Mouse (Mus musculus): ENCODE results near the gene Cd151. TPM values are rescaled to one million over a fixed set of nuclear protein-coding genes. Genes with fewer than 3 reads are reported as not detected.

Cd151 gene
- polyA plus RNA-seq, 1 experiment from 2014 or later, result 5.0 TPM

DNA sequence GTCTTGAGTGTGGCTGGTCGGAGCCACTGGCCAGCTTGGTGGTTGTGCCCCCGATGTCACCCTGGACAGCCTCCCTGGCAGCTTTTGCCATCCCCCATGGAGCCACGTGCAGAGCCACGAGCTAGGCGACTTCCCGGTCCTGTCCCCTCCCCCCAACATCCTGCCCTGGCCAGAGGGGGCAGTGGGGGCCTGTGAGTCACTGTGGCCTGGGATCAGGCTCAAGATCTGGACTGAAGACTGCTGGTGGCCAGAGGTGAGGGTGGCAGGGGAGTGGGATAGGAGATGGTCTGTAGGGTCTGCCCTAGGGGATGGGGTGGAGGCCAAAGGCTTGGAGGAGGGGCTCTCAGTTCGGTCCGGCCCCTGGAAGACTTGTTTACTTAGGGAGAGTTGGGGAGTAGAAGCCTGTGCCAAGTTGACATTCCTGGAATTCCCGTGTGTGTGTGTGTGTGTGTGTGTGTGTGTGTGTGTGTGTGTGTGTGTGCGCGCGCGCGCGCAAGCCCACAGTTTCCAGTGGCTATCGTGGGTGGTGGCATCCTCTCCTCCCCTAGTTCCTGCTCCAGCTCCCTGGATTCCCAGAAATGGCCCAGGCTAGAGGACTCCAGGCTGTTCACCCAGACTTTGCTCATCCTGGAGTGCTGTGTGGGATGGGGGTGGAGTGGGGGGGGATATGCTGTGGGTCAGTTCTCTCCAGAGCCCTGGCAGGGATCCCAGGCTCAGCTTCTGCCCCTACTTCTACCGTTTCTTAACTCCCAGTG is 9.2 kb downstream of the Cd151 start:
- under 1% methylated on average over 17 of the region's 17 CpGs for WGBS (ENCODE audit: insufficient replicate concordance)
- H3K27ac ChIP-seq (replicated peaks), result peak overlapping the region; percentile 91
- peak overlapping the region; percentile 81 for H3K9ac ChIP-seq
- ATAC-seq (ENCODE audit: insufficient read depth), result peak; percentile 43
- H3K4me2 ChIP-seq, result peak overlapping the region; percentile 99
- no peaks in the 10 kb centered on the region for H3K9me3 ChIP-seq (replicated peaks)
- peaks cover 12% of the 10 kb centered on the region for H3K27me3 ChIP-seq
- peaks cover 70% of the 10 kb centered on the region for H3K4me1 ChIP-seq (replicated peaks)
- peak overlapping the region; percentile 74 for H3K4me3 ChIP-seq (replicated peaks)
- H3K36me3 ChIP-seq (replicated peaks), result peaks cover 18% of the 10 kb centered on the region

DNA sequence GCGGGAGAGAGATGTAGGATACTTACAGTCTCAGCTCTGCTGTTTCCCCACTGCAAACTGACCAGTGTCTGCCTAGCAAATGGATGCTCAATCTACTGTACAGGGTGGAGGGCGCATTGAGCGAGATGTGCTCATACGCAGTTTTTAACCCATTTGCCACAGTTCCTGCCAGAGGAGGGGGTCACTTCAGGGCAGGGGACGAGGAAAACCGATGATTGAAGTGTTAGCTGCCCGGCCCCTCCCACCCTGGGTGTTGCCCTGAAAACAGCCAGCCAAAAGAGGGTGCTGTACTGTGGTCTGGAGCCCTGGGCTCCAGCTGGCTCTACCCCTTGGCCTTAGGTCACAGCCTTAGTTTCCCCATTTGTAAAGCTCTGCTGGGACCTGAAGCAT is 9.8 kb downstream of the Cd151 start:
- peaks cover 75% of the 10 kb centered on the region for H3K4me1 ChIP-seq (replicated peaks)
- ATAC-seq (ENCODE audit: insufficient read depth), result peak; percentile 6; the same call in 1 of the 2 replicates
- WGBS (ENCODE audit: insufficient replicate concordance), result 3% methylated on average over 7 of the region's 7 CpGs

DNA sequence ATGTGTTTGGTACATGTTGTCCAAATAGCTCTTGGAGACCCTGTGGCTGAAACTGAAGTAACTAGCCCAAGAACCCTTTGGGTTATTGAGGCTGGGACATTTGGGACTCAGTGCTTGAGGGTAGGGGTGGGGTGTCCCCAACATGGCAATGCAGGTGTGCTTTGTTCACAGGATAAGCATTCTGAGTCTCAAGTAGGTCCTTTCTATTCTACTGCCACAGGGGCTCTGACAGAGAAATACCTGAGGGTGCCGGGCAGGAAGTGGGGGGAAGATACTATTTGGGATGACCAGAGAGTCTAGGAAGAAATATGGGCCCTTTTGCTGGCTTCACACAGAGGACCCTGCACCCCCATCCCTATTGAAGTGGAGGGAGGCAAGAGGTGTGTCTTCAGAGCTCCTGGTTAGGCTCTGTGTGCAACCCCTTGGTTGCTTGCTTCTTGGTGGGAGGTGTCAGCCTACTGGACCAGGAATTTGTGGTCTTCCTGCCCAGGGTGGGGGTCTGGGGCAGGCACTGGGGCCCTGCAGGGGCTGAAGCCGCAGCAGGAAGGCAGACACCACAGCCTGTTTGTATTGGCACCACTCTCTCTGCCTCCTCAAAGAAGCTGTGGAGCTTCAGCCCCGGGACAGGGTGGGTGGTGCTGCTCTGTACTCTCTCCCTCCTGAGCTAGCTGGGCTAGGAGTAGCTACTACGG is 10.5 kb downstream of the Cd151 start:
- Histone ChIP-seq H3K4me1 (replicated peaks) (peaks cover 77% of the 10 kb centered on the region), H3K27me3 (peaks cover 25% of the 10 kb centered on the region), H3K27ac (replicated peaks) (peak overlapping the region; percentile 91), H3K9me3 (replicated peaks) (no peaks in the 10 kb centered on the region), H3K4me2 (peak overlapping the region; percentile 99), H3K36me3 (replicated peaks) (peaks cover 6% of the 10 kb centered on the region), H3K4me3 (replicated peaks) (no peak overlapping the region), H3K9ac (no peak overlapping the region)
- no peak for ATAC-seq (ENCODE audit: insufficient read depth)
- 14% methylated on average over 4 of the region's 4 CpGs for WGBS (ENCODE audit: insufficient replicate concordance)

More for the DNA sequence above, 9.8 kb downstream of the Cd151 start:
- Histone ChIP-seq H3K36me3 (replicated peaks) (peaks cover 13% of the 10 kb centered on the region), H3K4me3 (replicated peaks) (peak overlapping the region; percentile 74), H3K9me3 (replicated peaks) (no peaks in the 10 kb centered on the region), H3K4me2 (peak overlapping the region; percentile 99), H3K27ac (replicated peaks) (peak overlapping the region; percentile 91), H3K27me3 (peaks cover 17% of the 10 kb centered on the region), H3K9ac (no peak overlapping the region)

DNA sequence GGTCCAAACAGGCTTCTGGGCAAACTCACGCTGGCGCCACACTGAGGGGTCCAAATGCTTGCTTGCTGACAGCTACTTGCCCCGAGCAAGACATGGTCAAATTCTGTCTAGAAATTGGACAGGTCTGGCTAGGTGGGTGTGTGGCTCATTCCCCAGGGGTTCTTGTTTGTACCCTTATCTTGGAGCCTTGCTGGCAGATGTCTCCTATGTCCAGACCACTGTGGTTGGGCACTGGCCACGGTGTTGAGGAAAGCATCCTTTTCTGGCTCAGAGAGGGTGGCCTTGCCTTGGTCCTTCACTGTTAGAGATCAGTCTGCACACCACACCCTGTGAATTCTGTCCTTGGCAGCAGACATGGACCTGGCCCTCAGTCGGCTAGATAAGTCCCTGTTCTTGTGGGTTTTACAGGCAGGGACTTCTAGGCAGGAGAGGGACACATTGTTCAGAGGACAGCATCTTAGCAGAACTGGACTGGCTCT is 11.1 kb downstream of the Cd151 start:
- Histone ChIP-seq H3K27ac (replicated peaks) (peak overlapping the region; percentile 91; the same call in 1 of the 2 replicates), H3K27me3 (peaks cover 31% of the 10 kb centered on the region), H3K36me3 (replicated peaks) (0 out of 2 replicates have a peak, but pooled peaks cover 2% of the 10 kb centered on the region), H3K4me1 (replicated peaks) (peaks cover 75% of the 10 kb centered on the region), H3K9ac (no peak overlapping the region), H3K4me3 (replicated peaks) (no peak overlapping the region), H3K9me3 (replicated peaks) (no peaks in the 10 kb centered on the region), H3K4me2 (peak overlapping the region; percentile 99; the same call in 1 of the 2 replicates)
- no peak for ATAC-seq (ENCODE audit: insufficient read depth)
- WGBS (ENCODE audit: insufficient replicate concordance), result 12% methylated on average over 5 of the region's 5 CpGs

DNA sequence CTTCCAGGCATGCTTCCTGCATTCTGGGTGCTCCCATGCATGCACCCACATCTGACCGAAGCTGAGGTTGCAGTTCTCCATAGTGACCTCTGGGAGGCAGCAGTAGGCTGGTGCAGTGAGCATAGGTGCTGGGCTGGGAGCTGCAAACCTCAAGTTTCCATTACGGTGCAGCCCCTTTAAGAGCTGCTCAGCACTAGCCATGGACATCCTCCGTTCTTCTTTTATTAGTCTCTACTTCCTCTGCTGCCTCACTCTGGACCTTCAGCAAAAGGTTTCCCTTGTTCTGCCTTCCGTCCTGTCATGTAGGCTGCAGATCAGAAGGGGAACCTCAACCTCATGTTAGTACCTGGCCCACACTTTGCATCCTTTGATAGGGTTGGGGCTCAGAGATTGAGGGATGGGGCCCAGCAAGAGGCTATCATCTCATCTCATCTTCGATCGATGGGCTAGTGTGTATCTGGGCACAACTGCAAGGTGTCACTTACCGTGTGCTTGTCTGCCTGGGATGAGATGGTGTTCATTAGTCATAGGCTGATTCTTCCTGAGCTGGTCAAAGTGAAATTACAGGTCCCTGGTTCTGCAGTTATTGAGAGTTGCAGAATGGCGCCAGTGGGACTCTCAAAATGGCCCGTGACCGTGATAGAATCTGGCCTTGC is 13.8 kb downstream of the Cd151 start:
- ATAC-seq (ENCODE audit: insufficient read depth), result peak; percentile 33
- Histone ChIP-seq H3K9ac (no peak overlapping the region; the same call in 1 of the 2 replicates), H3K4me2 (peak overlapping the region; percentile 76), H3K27me3 (peaks cover 40% of the 10 kb centered on the region), H3K4me3 (replicated peaks) (no peak overlapping the region), H3K4me1 (replicated peaks) (peaks cover 53% of the 10 kb centered on the region), H3K27ac (replicated peaks) (no peak overlapping the region), H3K36me3 (replicated peaks) (no peaks in the 10 kb centered on the region), H3K9me3 (replicated peaks) (no peaks in the 10 kb centered on the region)
- WGBS (ENCODE audit: insufficient replicate concordance), result 8% methylated on average over 10 of the region's 10 CpGs

DNA sequence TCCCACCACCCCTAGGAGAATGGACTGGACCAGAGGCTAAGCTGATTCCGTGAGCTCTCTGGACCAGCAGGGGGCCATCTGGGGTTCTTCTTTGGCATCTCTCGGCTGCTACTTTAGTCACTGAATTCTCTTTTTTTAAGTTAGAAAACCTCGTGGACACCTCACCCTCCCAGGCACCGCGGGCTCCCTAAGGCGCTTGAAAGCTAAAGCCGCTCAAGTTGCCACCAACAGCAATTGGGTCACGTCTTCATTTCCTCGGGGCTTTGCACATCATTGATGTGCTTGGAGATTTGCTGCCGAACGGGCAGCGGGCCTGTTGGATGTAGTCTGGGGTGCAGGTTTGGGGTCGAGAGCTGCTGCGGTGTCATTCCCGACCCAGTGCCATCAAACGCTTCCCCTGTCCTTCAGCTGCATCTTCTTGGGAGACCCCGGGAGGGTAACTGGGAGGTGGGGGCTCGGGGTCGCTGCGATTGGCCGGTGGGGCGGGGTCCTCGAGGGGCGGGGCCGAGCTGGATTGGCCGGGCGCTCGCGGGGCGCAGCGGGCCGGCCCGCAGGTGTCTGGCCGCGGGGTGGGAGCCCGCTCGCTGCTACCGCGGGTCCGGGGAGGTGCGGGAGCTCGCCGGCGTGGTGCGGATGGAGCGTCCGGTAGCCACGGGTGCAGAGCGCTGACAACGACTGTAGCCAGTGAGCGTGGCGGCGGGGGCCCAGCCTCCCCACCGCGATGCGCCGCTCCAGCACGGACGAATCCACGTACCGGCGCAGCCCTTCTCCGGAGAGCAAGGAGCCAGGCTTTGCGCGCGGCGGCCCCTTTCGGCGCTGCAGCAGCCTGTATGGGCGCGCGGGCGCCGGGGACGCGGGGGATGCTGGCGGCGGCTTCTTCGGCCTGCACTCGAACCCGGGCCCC is 14.6 kb downstream of the Cd151 start:
- Histone ChIP-seq H3K27ac (replicated peaks) (no peak overlapping the region), H3K9me3 (replicated peaks) (no peaks in the 10 kb centered on the region), H3K27me3 (peaks cover 40% of the 10 kb centered on the region), H3K4me2 (peak overlapping the region; percentile 76), H3K9ac (peak overlapping the region; percentile 27; the same call in 1 of the 2 replicates), H3K4me1 (replicated peaks) (peaks cover 46% of the 10 kb centered on the region), H3K36me3 (replicated peaks) (no peaks in the 10 kb centered on the region), H3K4me3 (replicated peaks) (peak overlapping the region; percentile 52)
- no peak for ATAC-seq (ENCODE audit: insufficient read depth)
- 2% methylated on average over 81 of the region's 81 CpGs for WGBS (ENCODE audit: insufficient replicate concordance)

DNA sequence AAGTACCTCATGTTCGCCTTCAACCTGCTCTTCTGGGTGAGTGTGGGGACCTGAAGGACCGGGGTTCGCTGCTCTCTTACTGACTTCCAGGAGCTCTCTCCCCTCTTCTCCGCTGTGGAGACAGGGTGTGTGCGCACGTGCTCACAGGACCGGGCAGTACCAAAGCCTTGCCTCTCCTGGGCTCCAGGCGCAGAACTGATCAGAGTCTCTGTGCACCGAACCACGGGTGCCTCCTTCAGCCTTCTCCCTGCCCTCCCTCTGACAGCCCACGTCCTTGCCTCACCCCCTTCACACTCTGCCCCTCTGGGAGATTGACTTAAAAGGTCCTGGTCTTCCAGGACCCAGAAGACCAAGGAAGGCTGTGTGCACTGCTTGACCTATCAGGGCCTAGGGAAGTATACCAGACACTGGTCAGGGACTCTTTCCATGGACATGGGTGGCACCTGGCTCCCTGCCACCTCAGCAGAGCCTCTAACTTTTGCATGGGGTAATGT is 15.4 kb downstream of the Cd151 start:
- Histone ChIP-seq H3K4me1 (replicated peaks) (peaks cover 40% of the 10 kb centered on the region), H3K27me3 (peaks cover 40% of the 10 kb centered on the region), H3K27ac (replicated peaks) (no peak overlapping the region), H3K4me2 (peak overlapping the region; percentile 76), H3K4me3 (replicated peaks) (peak overlapping the region; percentile 52), H3K9me3 (replicated peaks) (no peaks in the 10 kb centered on the region), H3K9ac (no peak overlapping the region), H3K36me3 (replicated peaks) (no peaks in the 10 kb centered on the region)
- ATAC-seq (ENCODE audit: insufficient read depth), result no peak
- 49% methylated on average over 11 of the region's 11 CpGs for WGBS (ENCODE audit: insufficient replicate concordance)

DNA sequence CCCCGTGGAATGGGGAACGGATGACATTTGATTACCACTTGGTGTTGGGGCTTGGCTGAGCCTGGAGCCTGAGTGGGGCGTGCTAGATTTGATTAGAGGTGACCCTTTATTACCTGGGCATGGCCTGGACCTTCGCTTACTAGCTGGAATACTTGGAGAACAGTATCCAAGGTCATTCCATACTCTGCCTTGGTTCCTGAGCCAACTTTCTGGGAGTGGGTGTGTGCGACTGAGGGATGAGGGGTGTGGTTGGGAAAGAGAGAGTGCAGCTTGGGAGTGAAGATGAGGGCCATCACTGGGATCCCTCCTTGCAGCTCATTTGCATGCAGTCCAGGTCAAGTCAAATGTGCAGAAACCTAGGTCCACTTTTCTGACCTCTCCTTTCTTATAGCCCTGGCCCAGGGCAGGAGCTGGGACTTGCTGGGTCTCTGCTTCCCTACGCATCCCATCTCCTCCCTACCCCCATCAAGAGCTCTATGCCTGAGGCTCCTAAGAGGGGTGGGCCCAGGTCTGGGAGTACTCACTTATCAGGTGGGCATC is 16.0 kb downstream of the Cd151 start:
- no peak for ATAC-seq (ENCODE audit: insufficient read depth)
- WGBS (ENCODE audit: insufficient replicate concordance), result 76% methylated on average over 6 of the region's 6 CpGs
- Histone ChIP-seq H3K4me2 (no peak overlapping the region), H3K4me3 (replicated peaks) (no peak overlapping the region), H3K27ac (replicated peaks) (no peak overlapping the region), H3K9me3 (replicated peaks) (no peaks in the 10 kb centered on the region), H3K9ac (no peak overlapping the region), H3K27me3 (peaks cover 40% of the 10 kb centered on the region), H3K36me3 (replicated peaks) (no peaks in the 10 kb centered on the region), H3K4me1 (replicated peaks) (peaks cover 34% of the 10 kb centered on the region)

DNA sequence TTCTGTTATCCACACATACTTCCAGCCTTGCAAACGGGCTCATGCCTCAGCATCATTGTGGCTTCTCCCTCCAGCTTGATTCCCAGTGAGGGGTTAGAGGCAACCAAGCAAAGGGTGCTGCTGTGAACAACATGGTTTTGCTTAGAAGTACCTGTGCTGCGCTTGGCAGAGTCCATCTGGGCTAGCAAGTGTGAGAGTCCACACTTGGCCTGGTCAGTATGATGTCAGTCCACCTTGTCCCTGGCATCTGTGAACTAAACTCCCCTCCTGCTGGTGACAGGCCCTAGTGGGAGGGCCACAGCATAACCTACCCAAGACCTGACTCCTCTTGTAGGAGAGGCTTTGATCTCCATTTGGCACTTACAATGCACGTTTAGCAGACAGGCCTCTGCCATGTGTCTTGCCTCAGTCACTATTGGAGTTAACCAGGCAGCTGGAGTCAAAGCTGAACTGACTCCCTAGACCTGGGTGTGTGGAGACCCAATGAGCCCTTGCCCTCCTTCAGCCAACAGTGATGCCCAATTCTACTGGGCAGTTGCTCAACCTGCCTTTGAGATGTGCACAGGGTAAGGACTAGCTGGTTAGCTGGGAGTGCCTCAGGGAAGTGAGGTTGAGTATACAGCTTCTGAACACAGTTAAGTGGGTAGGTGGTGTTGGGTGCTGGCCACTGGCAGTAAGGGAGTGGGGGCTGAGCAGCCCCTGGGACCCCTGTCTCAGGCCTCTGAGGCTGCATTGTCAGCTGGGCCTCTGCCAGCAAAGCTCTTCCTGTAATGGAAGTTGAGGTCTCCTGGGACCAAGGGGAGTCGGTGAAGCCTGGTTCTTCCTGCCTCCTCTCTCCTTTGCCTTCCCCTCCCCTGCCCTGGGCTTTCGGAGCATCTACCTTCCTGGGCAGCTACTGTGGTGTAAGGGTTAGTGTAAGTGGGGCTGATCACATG is 17.3 kb downstream of the Cd151 start:
- Histone ChIP-seq H3K4me1 (replicated peaks) (peaks cover 29% of the 10 kb centered on the region), H3K27ac (replicated peaks) (no peak overlapping the region), H3K4me2 (no peak overlapping the region), H3K9me3 (replicated peaks) (no peaks in the 10 kb centered on the region), H3K27me3 (peaks cover 40% of the 10 kb centered on the region), H3K36me3 (replicated peaks) (no peaks in the 10 kb centered on the region), H3K4me3 (replicated peaks) (no peak overlapping the region), H3K9ac (no peak overlapping the region)
- ATAC-seq (ENCODE audit: insufficient read depth), result no peak
- WGBS (ENCODE audit: insufficient replicate concordance), result 69% methylated on average over 5 of the region's 5 CpGs

Measured in liver, embryonic 15.5 days (tissue).